Mouse (Mus musculus): ENCODE measurements around the gene Nfe2l3.
"Not testable (repeated sequence)": the region's sequence is repeated elsewhere in the genome, so short reads cannot be mapped to it uniquely, and the experiment has no call there.

The Nfe2l3 gene

DNA sequence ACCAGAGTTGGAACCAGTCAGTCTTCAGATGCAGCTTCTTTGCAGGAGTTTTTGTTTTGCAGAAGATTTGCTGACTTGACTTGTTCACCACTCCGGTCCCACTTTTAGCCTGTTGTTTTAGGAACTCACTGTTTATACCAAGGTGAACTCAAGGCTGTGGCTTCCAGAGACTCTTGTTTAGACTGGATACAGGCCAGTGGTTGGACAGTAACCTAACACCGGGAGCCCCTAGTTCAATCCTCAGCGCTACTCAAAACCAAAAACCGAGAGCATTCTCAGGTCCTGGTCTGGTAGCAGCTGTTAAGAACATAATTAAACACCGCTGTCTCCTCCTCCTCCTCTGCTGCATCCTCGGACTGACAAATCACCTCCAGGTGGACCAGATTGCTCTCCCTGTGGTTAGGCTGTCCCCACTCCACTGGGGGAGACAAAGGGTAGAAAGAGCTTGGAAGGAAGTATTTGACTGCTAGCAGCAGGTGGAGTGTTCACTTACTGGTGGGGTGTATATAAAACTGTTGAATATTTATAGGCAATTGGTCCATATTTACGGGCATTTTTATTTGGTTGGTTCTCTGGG, 20.5 kb downstream of the Nfe2l3 start:
- no peak for DNase-seq

DNA sequence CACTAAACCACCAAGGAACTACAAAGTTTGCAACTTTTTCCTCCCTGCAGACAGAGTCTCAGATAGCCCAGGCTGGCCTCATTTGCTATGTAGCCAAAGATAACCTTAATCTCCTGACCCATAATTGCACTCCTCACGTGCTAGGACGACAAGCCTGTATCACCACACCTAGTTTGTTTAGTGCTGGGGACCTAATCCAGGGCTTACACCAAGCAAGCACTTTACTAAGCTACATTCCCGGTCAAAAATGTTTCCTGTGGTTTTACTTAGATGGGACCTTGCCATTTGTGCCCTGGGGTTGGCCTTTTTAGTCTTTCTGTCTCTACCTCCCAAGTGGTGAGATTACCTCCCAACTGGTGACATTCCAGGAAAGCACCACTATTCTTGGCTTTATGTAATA, 22.5 kb downstream of the Nfe2l3 start:
- DNase-seq, result no peak

DNA sequence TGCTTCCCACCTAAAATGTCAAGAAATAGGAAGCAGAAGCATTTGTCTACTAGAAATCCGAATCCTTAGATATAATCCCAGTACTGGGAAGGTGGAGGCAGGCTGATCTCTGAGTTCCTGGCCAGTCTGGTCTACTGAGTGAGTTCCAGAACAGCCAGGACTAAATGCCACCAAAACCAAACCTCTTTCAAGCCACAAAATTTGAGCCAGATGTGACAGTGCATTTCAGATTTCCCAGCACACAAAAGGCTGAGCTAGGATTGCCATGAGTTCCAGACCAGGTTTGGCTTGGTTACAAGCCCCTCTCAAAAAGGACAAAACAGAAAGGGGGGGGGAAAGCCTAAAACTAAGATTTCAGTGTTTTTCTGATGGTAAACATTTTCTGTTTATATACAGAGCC, 23.7 kb downstream of the Nfe2l3 start:
- DNase-seq, result no peak

DNA sequence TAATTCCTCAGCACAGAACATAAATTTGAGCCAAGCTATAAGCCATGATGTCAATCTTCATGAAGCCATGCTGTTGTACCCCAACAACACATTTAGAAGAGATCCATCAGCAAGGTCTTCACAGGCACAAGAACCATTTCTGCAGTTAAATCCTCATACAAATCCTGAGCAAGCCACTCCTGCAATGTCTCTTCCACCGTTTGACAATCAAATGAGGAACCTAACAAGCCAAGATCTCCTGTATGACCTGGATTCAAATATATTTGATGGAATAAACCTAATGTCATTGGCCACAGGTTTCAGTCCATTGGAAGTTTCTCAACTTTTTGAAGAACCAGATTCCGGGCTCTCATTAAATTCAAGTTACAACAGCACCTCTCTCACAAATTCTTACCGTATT, 24.8 kb downstream of the Nfe2l3 start:
- no peak for DNase-seq

DNA sequence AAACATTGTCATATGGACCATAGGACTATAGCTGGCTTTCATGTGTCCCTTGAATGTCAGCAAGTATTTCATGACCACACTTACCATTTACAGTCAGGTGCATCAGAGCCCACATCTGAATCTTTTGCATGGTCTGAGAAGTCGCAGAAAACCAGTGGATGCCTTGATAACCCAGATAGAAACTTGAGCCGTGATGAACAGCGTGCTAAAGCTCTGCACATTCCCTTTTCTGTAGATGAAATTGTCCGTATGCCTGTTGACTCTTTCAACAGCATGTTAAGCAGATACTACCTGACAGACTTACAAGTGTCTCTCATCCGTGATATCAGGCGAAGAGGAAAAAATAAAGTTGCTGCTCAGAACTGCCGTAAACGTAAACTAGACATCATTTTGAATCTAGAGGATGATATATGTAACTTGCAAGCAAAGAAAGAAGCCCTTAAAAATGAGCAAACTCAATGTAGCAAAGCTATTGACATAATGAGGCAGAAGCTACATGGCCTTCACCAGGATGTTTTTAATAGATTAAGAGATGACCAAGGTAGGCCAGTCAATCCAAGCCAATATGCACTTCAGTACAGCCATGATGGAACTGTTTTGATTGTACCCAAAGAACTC, 25.4 kb downstream of the Nfe2l3 start:
- DNase-seq, result no peak

DNA sequence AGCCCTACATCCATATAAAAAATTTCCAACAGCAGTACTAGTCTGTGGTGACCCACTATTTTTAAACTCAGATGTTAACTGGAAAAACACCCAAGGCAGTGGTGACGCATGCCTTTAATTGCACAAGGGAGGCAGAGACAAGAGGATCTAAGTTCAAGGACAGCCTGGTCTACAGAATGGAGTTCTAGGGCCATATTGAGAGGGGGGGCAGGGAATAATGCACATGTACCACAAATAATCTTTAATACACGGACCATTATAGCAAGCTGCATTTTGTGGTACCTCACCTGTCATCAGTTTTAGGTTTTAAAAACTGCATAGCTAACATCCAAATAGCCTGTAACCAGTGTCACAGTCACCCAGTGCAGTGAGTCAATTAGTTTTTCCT, 26.4 kb downstream of the Nfe2l3 start:
- no peak for DNase-seq

DNA sequence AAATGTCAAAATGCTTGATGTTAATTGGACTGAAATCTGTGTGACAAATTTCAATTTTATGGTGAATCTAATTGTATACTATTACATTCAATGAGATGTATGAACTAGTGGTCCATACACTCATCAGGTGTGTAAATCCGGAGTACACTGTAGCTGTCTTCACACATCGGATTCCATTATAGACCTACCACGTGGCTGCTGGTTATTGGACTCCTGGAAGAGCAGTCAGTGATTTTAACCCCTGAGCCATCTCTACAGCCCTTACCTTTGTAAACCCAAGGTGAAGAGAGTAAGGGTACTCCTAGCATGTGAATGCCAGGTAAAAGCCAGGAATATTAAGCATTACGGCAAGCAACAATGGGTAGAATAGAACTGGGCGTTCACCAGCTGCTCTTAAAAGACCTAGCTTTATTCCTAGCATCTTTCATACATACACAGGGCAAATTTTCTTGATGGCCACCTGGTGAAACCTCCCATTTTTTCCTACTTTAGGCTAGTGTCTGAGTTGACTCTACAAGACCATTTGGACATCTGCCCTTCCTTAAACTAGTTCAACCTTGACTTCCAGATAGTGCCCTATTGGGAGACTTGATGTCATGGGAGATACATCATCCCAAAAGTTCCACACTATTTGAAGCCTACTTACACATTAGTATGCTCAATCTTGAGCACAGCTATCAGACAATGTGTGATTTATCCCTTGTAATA, 27.0 kb downstream of the Nfe2l3 start:
- no peak for DNase-seq

DNA sequence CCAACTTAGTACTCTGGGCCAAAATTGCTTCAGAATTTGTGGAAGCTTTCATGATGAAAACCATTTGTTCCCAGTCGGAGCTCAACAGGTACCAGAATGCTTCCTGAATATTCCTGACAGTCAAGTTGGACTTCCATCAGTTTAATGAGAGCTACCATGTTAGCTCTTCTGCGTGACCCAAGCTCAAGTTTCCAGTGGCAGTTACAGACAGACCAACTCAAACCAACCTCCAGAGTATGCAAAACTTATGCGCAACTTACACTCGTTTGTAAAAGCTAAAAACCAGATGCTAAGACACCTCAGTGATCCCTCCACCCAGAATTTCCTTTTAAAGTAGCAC, 27.5 kb downstream of the Nfe2l3 start:
- no peak for DNase-seq

DNA sequence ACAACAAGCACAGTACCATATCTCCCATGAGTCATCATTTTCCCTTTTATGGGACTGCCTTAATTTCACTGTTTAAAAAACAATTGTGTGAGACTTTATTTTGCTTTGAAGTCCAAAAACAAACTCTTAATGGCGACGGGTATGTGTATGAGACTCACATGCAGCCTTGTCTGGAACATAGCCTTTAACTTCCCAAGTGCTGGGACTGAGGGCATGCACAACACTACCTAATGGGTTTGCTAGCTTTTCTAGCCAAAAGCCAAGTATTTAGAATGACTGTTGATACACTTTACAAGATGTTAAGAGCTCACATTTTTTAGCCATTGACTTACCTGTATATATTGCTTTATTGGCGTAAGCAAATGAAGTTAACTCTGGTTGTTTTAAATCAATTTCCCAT, 27.9 kb downstream of the Nfe2l3 start:
- no peak for DNase-seq

DNA sequence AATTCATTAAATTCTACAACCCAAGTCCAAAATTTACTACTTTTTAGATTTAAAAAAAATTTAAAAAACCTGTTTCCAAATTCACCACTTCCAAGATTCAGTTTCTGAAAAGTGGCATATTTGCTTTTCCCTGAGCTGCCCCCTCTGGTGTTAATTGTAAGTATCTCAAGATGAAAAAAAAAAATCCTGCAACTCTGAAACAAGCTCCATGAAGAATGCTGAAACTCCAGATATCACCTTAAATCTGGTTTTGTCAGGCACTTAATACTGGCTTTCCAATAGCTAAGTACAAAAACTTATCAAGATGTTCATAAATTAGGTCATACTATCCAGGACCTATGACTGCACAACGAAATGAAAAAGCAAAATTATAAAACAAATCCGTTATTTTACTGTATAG, 35.2 kb downstream of the Nfe2l3 start:
- no peak for DNase-seq

DNA sequence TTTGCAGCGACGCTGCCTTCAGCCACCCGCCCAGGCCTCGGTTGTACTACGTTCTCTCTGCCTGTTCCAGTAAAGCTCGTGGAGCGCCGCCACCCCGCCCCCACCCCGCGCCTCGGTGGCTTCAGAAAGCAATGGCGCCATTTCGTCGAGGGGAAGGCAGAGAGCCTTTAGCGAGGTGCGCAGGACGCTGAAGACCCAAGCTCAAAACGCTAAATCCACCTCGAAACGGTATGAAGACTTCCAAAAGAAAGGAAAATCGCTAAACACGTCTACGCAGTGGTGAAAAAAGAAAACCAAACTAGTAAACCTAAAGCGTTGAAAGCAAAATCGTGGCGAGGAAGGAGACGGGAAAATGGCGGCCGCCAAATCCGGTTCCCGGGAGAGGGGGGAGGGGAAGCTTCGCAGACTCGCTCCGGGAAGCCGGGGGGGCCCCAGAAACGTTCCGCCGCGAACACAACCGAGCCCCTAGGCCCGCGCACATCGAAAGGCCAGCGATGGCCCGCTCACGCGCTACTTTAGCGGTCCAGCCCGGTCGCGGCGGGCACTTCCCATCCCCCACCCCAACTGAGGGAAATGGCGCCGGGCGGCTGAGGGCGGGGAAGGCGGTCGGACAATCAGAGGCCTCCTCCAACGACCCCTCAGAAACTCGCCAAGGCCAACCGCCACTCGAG, 36.6 kb downstream of the Nfe2l3 start:
- peak; percentile 73 for DNase-seq

DNA sequence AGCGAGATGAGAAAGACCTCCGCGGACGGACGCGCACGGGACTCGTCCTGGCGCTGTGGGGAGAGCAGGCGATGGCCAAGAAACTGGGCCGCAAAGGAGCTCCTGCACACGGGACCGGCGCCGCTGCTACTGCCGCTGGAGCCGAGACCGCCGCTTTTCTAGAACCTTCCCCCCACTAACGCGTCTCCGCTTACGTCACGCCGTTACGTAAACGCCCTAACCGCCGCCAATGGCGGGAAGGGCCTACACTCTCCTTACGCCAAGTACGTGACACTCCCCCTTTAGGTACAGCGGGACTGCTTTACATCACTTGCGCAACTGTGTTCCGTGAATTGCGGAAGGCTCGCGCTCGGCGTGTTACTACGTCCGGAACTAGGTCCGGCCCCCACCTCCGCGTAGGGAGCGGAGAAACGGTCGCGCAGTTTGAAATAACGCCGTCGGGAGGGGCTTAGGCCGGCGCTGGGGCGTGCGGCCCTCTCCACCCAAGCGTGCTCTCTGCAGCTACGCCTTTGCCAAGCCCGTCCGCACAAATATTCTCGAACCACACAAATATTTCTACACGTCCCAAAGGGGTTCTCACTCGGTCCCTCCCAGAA, 37.3 kb downstream of the Nfe2l3 start, which contains the start of gene Hnrnpa2b1:
Gene Hnrnpa2b1 (minus strand): TSS at position 180 of the 596 bp plus-strand sequence.
- peak; percentile 97 for DNase-seq

DNA sequence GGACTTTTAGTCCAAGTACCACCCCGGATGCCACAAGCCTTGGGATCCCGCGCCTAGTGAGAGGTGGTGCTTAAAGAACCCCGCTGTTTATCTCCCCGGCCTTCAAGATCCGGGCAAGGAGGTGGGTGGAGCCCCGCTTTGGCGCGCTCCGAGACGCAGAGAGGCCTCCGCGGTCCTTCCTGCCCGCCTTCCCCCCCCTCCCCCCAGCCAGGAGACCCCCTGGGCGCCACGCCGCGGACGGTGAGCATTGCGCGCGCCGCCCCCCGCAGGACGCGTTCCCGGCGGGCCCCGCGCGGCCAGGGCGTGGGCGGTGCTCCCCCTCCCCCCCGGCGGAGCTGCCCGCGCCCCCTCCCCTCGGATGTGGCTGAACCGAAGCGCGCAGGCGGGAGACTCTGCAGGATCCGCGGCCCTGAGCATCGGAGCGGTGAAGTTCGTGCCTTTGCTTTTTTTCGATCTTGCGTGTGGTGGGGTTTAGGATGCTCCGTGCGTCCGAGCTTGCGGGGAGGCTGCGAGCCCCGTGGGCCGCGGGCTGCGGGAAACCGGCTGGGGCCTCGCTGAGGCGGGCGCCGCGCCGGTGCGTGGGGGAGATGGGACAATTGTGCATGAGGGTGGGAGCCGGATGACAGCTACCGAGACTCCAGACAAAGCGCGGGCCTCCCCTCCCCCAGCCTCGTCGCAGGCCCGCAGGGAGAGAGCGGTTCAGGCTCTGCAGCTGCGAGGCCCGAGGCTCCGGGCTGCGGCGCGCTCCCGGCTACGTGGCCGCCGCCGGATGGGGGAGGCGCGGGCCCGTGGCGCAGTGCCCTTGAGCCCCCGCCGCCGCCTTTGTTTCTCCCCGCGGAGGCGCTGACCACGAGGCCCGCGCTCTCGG, 38.1 kb downstream of the Nfe2l3 start, which contains the start of gene Cbx3:
Gene Cbx3 (plus strand): TSS at position 50 of the 868 bp plus-strand sequence.
- peak; percentile 64 for DNase-seq

DNA sequence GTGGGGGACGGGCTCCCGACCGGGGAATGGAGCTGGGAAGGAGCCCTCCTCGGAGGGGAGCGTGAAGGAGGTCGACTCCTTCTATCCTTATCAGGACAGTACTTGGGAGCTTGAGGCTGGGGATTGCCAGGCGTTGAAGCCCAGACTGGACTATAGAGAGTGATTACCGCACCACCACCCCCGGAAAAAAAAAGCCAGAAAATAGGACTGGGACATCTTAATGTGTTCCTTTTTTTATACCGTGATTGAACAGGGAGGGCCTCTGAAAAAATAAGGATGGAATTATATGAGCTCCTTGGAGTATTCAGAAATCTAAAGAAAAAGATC, 38.7 kb downstream of the Nfe2l3 start:
- DNase-seq, result no peak

DNA sequence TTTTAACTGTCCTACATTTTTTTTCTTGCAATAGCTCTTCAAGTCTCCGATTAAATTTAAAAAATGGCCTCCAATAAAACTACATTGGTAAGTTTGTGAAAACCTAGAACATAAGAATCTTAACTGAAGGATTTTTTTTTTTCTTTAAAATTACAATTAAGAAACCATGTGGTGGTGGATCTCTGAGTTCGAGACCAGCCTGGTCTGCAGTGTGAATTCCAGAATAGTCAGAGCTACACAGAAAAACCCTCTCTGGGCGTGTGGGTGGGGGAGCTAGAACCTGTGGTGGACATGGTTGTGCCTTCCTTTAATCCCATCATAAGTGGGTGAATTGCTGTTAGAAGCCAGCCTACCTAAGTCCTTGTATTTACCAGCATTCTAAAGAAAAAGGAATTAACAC, 39.3 kb downstream of the Nfe2l3 start:
- no peak for DNase-seq

DNA sequence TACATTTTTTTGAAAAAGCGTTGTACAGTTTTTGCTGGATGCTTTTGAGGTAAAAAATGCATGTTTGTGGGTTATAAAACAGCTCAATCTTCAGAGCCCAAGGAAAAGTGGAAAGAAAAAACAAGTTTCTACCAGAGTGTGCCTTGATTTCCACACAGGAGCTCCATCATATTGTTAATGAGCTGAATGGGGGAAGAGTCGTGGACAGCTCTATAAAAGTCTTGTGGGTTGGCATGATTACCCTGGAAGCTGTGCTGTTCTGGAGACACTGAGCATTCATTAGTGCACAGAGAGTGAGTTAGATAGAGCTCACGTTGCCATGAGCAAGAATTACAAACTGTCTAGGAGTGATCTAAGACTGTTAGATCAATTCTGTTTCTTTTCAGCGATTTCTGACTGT, 39.7 kb downstream of the Nfe2l3 start:
- DNase-seq, result no peak

DNA sequence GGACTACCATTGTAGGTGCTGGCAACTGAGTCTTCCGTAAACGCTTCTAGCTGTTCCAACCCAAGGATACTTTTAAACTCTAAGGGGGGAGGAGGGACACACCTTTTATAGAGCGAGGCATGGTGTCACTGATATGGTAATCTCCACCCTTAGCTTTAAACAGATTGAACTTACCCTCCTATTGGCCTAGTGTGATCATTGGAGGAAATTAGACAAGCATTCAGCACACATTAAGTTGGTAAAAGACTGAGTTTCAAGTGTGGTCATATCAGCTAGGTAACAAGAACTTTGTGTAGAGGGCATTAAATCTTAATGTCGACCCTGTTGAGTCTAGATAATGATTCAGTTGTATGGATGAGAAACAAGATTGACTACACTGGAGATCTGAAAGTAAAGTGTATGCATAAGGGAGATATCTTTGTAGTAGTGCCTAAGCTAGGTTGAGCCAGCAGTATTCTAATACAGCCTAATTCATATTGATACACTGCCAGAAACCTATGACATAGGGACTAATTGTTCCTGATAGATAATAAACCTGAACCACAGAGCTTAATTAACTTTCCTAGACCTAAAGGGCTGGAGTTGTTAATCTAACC, 46.8 kb downstream of the Nfe2l3 start:
- no peak for DNase-seq

DNA sequence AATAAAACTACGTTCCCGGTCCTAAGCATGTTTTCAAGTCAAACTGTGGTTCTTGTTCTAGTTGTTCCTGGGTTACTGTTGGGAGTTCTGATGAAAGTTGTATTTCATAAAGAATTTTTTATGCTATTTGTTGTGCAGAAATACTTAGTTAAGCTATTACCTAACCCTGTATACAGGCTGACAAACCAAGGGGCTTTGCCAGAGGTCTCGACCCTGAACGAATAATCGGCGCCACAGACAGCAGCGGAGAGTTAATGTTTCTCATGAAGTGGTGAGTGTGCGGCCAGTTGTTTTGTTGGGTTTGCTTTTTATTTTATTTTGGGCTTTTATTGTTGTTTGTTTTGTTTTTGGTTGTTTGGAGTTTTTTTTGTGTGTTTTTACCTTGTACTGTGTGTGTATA, 49.1 kb downstream of the Nfe2l3 start:
- peak; percentile 37 for DNase-seq

DNA sequence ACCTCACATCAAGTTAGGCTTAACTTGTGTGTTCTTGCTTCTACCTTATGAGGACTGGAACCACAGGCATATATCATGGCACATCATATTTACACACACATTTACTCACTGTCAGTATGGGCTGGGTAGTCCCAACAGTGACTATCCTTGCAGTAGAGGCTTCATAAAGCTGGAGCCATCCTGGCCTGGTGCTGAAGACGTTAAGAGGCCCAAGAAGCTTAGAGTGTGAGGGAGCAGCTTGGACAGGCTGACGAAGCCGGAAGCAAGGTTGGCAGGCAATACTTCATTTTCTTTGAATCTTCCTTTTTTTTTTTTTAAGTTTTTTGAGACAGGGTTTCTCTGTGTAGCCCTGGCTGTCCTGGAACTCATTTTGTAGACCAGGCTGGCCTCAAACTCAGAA, 51.4 kb downstream of the Nfe2l3 start:
- DNase-seq, result no peak

DNA sequence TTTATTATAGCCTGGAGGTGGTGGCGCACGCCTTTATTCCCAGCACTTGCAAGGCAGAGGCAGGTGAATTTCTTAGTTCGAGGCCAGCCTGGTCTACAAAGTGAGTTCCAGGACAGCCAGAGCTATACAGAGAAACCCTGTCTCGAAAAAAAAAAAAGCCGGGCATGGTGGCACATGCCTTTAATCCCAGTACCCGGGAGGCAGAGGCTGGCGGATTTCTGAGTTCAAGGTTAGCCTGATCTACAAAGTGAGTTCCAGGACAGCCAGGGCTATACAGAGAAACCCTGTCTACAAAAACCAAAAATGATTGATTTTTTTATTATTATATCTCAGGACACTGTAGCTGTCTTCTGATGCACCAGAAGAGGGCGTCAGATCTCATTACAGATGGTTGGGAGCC, 52.1 kb downstream of the Nfe2l3 start:
- DNase-seq, result not testable (repeated sequence)

DNA sequence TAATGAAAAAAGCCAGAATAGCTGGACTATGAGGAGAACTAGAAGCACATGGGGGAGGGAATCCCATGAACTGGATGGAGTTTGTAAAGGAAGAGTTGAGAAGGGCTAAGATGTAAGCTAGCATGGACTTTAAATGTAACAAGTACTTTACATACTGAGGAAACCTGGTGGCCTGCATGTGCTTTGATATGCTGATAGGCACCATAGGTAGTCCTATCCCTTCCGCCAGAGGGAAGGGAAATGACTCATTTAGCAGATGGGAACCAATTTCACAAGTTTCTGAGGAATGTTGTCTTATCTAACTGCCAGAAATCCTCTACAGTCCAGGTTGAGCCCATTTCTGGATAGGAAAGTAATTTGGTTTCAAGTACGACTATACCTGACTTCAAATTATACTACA, 53.2 kb downstream of the Nfe2l3 start:
- no peak for DNase-seq

DNA sequence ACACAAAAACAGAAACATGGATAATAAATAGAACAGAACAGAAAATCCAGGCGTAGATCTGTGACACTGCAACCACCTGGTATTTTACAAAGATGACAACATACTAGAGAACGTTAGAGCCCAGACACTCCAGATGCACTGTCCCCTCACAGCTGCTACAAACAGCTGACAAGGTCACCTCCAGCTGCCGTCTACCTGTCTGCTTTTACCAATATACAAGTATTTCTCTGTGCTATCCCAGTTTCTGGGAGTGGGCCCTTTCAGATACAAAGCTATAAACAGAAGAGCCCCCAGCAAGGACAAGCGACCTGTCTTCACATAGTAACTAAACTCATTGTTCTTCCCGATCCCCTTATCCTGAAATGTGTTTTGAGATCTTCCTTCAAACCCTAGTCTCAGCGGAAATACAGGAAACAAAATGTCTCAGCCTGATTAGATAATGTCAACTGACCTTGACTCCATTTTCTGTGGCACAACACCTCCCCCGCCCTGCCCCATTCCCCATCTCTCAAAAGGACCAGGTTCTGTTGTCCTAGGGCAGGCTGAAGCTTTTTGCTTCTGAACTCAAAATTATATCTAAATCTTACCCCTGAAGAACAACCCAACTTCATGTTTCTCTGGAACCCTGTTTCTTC, 53.7 kb downstream of the Nfe2l3 start:
- DNase-seq, result no peak

Data from kidney, adult 11 months (tissue).